Mouse (Mus musculus): ENCODE measurements at regions not wholly inside any gene's neighbourhood (a gene's known extent, or its start where the extent isn't known, plus 50 kb on each side); places are given as distances from the start of the nearest gene placed in this dataset.

- no peak for DNase-seq (ENCODE audit: low spot score in 2 of 2)
Measured at GRCm38 (mm10) chrX:105346420-105346819, 153.2 kb upstream of the Cypt2 start.

- DNase-seq (ENCODE audit: low spot score in 2 of 2), result no peak
Measured at GRCm38 (mm10) chrX:105366284-105366683, 133.3 kb upstream of the Cypt2 start.

GRCm38 (mm10) chrX:105367979-105368378 is 131.6 kb upstream of the Cypt2 start:
- DNase-seq (ENCODE audit: low spot score in 2 of 2), result no peak

GRCm38 (mm10) chrX:105390506-105390905 is 109.1 kb upstream of the Cypt2 start:
- DNase-seq (ENCODE audit: low spot score in 2 of 2), result no peak

- no peak for DNase-seq (ENCODE audit: low spot score in 2 of 2)
Measured at GRCm38 (mm10) chrX:105391029-105391428, 108.5 kb upstream of the Cypt2 start.

- peak; percentile 88 to 92 for DNase-seq (ENCODE audit: low spot score in 2 of 2)
Measured at GRCm38 (mm10) chrX:105391680-105392462, 107.7 kb upstream of the Cypt2 start.

GRCm38 (mm10) chrX:105393259-105393658 is 106.3 kb upstream of the Cypt2 start:
- DNase-seq (ENCODE audit: low spot score in 2 of 2), result no peak

GRCm38 (mm10) chrX:105413351-105413750 is 86.2 kb upstream of the Cypt2 start:
- DNase-seq (ENCODE audit: low spot score in 2 of 2), result no peak

- no peak for DNase-seq (ENCODE audit: low spot score in 2 of 2)
Measured at GRCm38 (mm10) chrX:105420976-105421375, 78.6 kb upstream of the Cypt2 start.
